Mouse (Mus musculus) monocyte, adult 5-6 weeks (primary cell): Measurements from ENCODE around the gene Aldh9a1. TPM values are rescaled to one million over a fixed set of nuclear protein-coding genes. Genes with fewer than 3 reads are reported as not detected.
A peak's percentile ranks its signal among the peaks of the same experiment; 100 is the strongest.

Experiments used
- ATAC-seq: fragments of 153-309, 156-312 bp; replicated peaks from 2 replicates; pipeline ENCODE4 v1.8.0; 2017; ENCODE audit warnings: mild to moderate bottlenecking; ENCODE audit not compliant: low TSS enrichment, insufficient number of reproducible peaks, severe bottlenecking, poor library complexity, low FRiP score
- total RNA-seq: library from RNA; stranded (forward); fragments of 200-1000, 200-491, 200-594 nt; gene quantifications from 3 replicates; pipeline ENCODE4 v1.2.3, GENCODE M21; 2017

The Aldh9a1 gene
- total RNA-seq, 1 experiment from 2014 or later: 34.4 TPM

DNA sequence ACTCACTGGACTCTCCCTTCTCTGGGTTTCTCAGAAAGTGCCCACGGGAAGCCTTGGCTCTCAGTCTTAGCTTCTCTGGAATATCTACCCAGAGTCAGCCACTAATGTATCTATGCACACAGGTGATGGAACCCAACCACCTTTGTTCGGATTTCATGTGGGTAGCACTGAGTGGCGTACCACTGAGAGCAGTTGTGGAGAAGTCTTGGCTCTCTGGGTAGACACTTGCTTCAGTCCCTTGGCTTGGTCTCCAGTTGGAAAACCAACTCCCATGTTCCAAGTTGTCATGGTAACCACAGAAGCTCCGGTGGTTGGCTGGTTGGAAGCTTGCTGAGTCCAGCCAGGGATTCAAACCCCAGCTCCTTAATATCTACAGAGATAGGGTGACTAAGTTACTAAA, 59.8 kb downstream of the Aldh9a1 start:
- no peak for ATAC-seq

DNA sequence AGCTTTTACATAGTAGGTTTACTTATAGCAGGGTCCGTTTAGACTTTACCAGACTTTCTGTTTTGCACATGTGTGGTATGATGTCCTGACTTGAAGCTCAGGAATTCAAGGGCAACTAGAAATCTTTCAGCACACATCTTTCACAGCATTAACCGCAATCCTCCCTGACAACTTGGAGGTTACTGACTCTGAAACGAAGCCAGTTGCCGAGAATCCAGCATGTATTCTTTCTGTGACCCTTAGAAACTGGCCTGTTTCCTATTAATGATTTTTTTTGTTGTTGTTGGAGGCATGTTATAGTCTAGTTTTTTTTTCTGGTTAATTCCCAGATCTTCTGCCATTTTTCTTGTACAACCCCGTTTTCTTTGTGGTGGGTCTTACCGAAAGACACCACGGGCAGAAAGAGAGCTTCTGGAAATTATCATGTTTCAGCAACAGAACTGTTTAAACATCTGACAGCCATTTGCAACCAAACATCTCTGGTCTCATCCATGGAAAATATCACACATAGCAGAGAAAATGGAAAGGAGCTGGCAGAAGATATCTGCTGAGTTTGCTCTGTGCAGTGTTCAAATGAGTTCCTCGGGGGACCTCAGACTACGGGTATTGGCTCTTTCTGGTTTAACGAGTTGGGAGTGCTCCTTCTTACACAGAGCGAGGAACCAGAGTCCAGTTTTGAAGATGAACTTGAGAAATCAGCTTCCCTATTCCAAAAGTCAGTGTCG, 62.4 kb downstream of the Aldh9a1 start:
- no peak for ATAC-seq

DNA sequence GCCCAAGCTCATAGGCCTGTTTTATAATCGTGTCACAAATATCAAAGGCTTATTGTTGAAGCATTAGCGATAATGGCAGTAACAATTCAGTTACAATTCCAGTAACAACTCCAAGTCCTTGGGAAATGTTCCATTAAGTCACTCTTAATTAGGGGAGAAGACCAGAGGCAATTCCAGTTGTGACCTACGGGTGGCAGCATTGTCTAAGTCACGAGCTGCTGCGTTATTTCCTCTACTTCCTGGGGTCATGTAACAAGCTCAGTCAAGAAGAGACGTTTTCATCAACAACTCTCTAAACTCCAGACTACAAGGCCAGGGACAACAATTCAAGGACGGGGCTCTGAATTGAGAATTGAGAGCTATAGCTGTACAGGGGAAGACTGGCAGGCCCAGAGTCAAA, 65.1 kb downstream of the Aldh9a1 start:
- ATAC-seq: 0 out of 2 replicates have a peak, but pooled peaks have one; percentile 53

Other genes starting within 250 kb of the Aldh9a1 start
- gene Uck2, start 64.7 kb upstream of the Aldh9a1 start, total RNA-seq: 12.9 to 32.1 TPM (median 23.7 TPM) in 3 replicates
- 134 to 200 TPM (median 168 TPM) in 3 replicates for gene Tmco1, start 41.6 kb upstream of the Aldh9a1 start, total RNA-seq
- gene Mgst3, start 43.9 kb downstream of the Aldh9a1 start, total RNA-seq: 0.43 to 3.1 TPM (median 3.0 TPM) in 3 replicates
- gene Lrrc52, start 116.8 kb downstream of the Aldh9a1 start, total RNA-seq: not detected in 3 replicates
- gene Rxrg, start 248.4 kb downstream of the Aldh9a1 start, total RNA-seq: not detected in 3 replicates